Mouse (Mus musculus) MEL (cell line): ENCODE measurements around the gene Olfr1170. TPM values are rescaled to one million over a fixed set of nuclear protein-coding genes. Genes with fewer than 3 reads are reported as not detected.

Experiments used
- DNase-seq: peaks from one replicate; pipeline ENCODE4 v3.0.0; 2011; ENCODE audit warnings: low read depth, low spot score
- H3K27ac ChIP-seq: 2 replicates; pipeline ENCODE4 v1.5.1; 2012; ENCODE audit warnings: low read depth, mild to moderate bottlenecking, control low read depth, low read length, moderate library complexity; ENCODE audit not compliant: control insufficient read depth
- H3K27me3 ChIP-seq, 2 experiments: fragments of 150-350 bp in 1 of 2; sonication (generic) in 1 of 2; 2 replicates each; pipeline ENCODE4 v1.6.1; 2012; ENCODE audit warnings: low read length in 2 of 2, mild to moderate bottlenecking in 2 of 2, improper control_type of control experiment in 1 of 2, moderate library complexity in 1 of 2; ENCODE audit not compliant: insufficient read depth in 2 of 2, control insufficient read depth in 1 of 2
- H3K36me3 ChIP-seq, 2 experiments: 2 replicates each; pipeline ENCODE4 v1.6.1; 2012 to 2014; ENCODE audit warnings: low read length in 2 of 2, improper control_type of control experiment in 1 of 2, inconsistent platforms in 1 of 2, mild to moderate bottlenecking in 1 of 2; ENCODE audit not compliant: insufficient read depth in 2 of 2, control insufficient read depth in 1 of 2
- H3K4me1 ChIP-seq, 2 experiments: fragments of 150-350 bp in 1 of 2; sonication (generic) in 1 of 2; 2 replicates each; pipeline ENCODE4 v1.6.1; 2012; ENCODE audit warnings: low read length in 2 of 2, improper control_type of control experiment in 1 of 2, mild to moderate bottlenecking in 1 of 2; ENCODE audit not compliant: insufficient read depth in 2 of 2, control insufficient read depth in 1 of 2
- H3K4me3 ChIP-seq, 2 experiments: fragments of 150-350 bp in 1 of 2; sonication (generic) in 1 of 2; 2 replicates each; pipeline ENCODE4 v1.5.1; 2012; ENCODE audit warnings: low read depth in 2 of 2, low read length in 2 of 2, mild to moderate bottlenecking in 2 of 2, moderate library complexity in 2 of 2, control low read depth in 1 of 2, improper control_type of control experiment in 1 of 2; ENCODE audit not compliant: control insufficient read depth in 1 of 2, insufficient read depth in 1 of 2
- H3K79me2 ChIP-seq: 2 replicates; pipeline ENCODE4 v1.6.1; 2012; ENCODE audit warnings: mild to moderate bottlenecking, low read length, moderate library complexity; ENCODE audit not compliant: control insufficient read depth, poor library complexity, insufficient read depth
- H3K9ac ChIP-seq: 2 replicates; pipeline ENCODE4 v1.6.1; 2012; ENCODE audit warnings: low read depth, mild to moderate bottlenecking, control low read depth, low read length, moderate library complexity; ENCODE audit not compliant: control insufficient read depth, poor library complexity, severe bottlenecking
- H3K9me3 ChIP-seq: fragments of 150-350 bp; sonication (generic); replicated peaks from 2 replicates; pipeline ENCODE4 v1.6.1; 2012; ENCODE audit warnings: mild to moderate bottlenecking, low read length, improper control_type of control experiment, moderate library complexity; ENCODE audit not compliant: insufficient read depth
- BHLHE40 ChIP-seq: IDR thresholded peaks from 2 replicates; pipeline ENCODE4 v1.6.1; 2012; ENCODE audit warnings: low read depth, mild to moderate bottlenecking, inconsistent platforms, low read length, improper control_type of control experiment, borderline replicate concordance
- CHD2 ChIP-seq: IDR thresholded peaks from 2 replicates; pipeline ENCODE4 v1.6.1; 2011; ENCODE audit warnings: low read length, improper control_type of control experiment
- E2F4 ChIP-seq: IDR thresholded peaks from 2 replicates; pipeline ENCODE4 v1.6.1; 2011; ENCODE audit warnings: low read depth, low read length, improper control_type of control experiment, borderline replicate concordance
- ELF1 ChIP-seq: IDR thresholded peaks from 2 replicates; pipeline ENCODE4 v1.6.1; 2014; ENCODE audit warnings: low read depth, mild to moderate bottlenecking, inconsistent platforms, low read length, improper control_type of control experiment, moderate library complexity
- EP300 ChIP-seq, 2 experiments: IDR thresholded peaks; 2 replicates each; pipeline ENCODE4 v1.6.1; 2011; ENCODE audit warnings: improper control_type of control experiment in 2 of 2, low read length in 2 of 2, low read depth in 1 of 2, mild to moderate bottlenecking in 1 of 2
- GABPA ChIP-seq: IDR thresholded peaks from 2 replicates; pipeline ENCODE4 v1.6.1; 2012; ENCODE audit warnings: low read depth, mild to moderate bottlenecking, inconsistent platforms, low read length, improper control_type of control experiment, moderate library complexity
- HCFC1 ChIP-seq: IDR thresholded peaks from 2 replicates; pipeline ENCODE4 v1.6.1; 2012; ENCODE audit warnings: low read depth, mild to moderate bottlenecking, inconsistent platforms, low read length, improper control_type of control experiment, moderate library complexity
- JUND ChIP-seq: IDR thresholded peaks from 2 replicates; pipeline ENCODE4 v1.6.1; 2011; ENCODE audit warnings: low read depth, mild to moderate bottlenecking, improper control_type of control experiment, low read length
- MAFK ChIP-seq: IDR thresholded peaks from 2 replicates; pipeline ENCODE4 v1.6.1; 2011; ENCODE audit warnings: low read depth, mild to moderate bottlenecking, low read length, improper control_type of control experiment, borderline replicate concordance
- MXI1 ChIP-seq: IDR thresholded peaks from 2 replicates; pipeline ENCODE4 v1.6.1; 2011; ENCODE audit warnings: mild to moderate bottlenecking, low read depth, low read length, improper control_type of control experiment
- MYB ChIP-seq: IDR thresholded peaks from 2 replicates; pipeline ENCODE4 v1.6.1; 2011; ENCODE audit warnings: mild to moderate bottlenecking, low read depth, low read length, improper control_type of control experiment
- POLR2A ChIP-seq, 2 experiments: IDR thresholded peaks; 2 replicates each; pipeline ENCODE4 v1.6.1; 2011 to 2012; ENCODE audit warnings: low read length in 2 of 2, mild to moderate bottlenecking in 2 of 2, control low read depth in 1 of 2, improper control_type of control experiment in 1 of 2, low read depth in 1 of 2, moderate library complexity in 1 of 2; ENCODE audit not compliant: control insufficient read depth in 1 of 2, insufficient read depth in 1 of 2, poor library complexity in 1 of 2
- POLR2AphosphoS2 ChIP-seq: IDR thresholded peaks from 2 replicates; pipeline ENCODE4 v1.6.1; 2011; ENCODE audit warnings: low read length, improper control_type of control experiment
- TCF12 ChIP-seq: IDR thresholded peaks from 2 replicates; pipeline ENCODE4 v1.6.1; 2014; ENCODE audit warnings: low read depth, mild to moderate bottlenecking, inconsistent platforms, low read length, improper control_type of control experiment, moderate library complexity
- UBTF ChIP-seq: IDR thresholded peaks from 2 replicates; pipeline ENCODE4 v1.6.1; 2012; ENCODE audit warnings: low read depth, mild to moderate bottlenecking, inconsistent platforms, low read length, improper control_type of control experiment, moderate library complexity, borderline replicate concordance; ENCODE audit not compliant: insufficient read depth
- USF1 ChIP-seq: IDR thresholded peaks from 2 replicates; pipeline ENCODE4 v1.6.1; 2014; ENCODE audit warnings: low read depth, mild to moderate bottlenecking, inconsistent platforms, low read length, improper control_type of control experiment, moderate library complexity
- ZC3H11A ChIP-seq: IDR thresholded peaks from 2 replicates; pipeline ENCODE4 v1.6.1; 2012; ENCODE audit warnings: low read depth, mild to moderate bottlenecking, inconsistent platforms, low read length, improper control_type of control experiment
- polyA plus RNA-seq, 2 experiments: library from polyadenylated mRNA; stranded (reverse) in 1 of 2; unstranded in 1 of 2; fragments of >175 nt in 1 of 2; fragments of >200 nt in 1 of 2; gene quantifications; 2 replicates each; pipeline versions ENCODE4 v1.2.1 to v1.2.4; 2012; ENCODE audit warnings: low replicate concordance in 2 of 2, low read depth in 1 of 2; ENCODE audit not compliant: insufficient read length in 2 of 2, insufficient read depth in 1 of 2, missing spikeins in 1 of 2
- total RNA-seq: library from RNA; depleted of rRNA; stranded (reverse); fragments of 300-350 nt; gene quantifications from 2 replicates; pipeline ENCODE4 v1.2.3, GENCODE M21; 2012; rRNA removed

Olfr1170 gene
- total RNA-seq (not detected in 2 replicates), polyA plus RNA-seq (not detected)

GRCm38 (mm10) chr2:88228234-88228633, at the start of gene Olfr1170:
Gene Olfr1170 (minus strand): TSS chr2:88228334.
- Histone ChIP-seq H3K9me3 (no peaks in the 10 kb centered on the region), H3K4me1 (no peaks in the 10 kb centered on the region), H3K27ac (no peak within 1 kb of the TSS), H3K9ac (no peak within 1 kb of the TSS), H3K4me3 (no peak within 1 kb of the TSS), H3K79me2 (no peaks in the 10 kb centered on the region), H3K36me3 (no peaks in the 10 kb centered on the region), H3K27me3 (no peaks in the 10 kb centered on the region)
- TF ChIP-seq GABPA: no peak
- no peak for TF ChIP-seq POLR2A (IDR thresholded peaks at IDR 0.05; ENCODE audit: control insufficient read depth in 1 of 2, insufficient read depth in 1 of 2, low read depth in 1 of 2, low read length in 2 of 2, poor library complexity in 1 of 2)
- no peak for TF ChIP-seq POLR2AphosphoS2
- TF ChIP-seq TCF12: no peak
- no peak for DNase-seq

DNA sequence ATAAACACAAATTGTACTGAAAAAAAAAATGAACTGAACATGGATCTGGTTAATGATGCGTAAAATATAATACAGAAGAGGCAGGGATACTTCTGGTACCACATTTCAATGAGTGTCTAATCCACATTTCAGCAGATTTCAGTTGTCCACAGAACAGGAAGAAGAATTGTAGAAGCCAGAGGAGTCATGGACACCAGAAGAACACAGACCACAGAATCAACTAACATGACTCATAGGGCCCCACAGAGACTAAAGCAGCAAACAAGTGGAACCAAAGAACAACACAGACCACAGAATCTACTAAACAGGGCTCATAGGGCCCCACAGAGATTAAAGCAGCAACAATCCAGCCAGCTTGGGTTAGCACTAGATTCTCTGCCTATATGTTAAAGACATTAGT, 7.3 kb downstream of the Olfr1170 start:
- no peak overlapping the region for H3K4me3 ChIP-seq
- H3K79me2 ChIP-seq: no peaks in the 10 kb centered on the region
- no peak for DNase-seq
- H3K9ac ChIP-seq: no peak overlapping the region
- no peaks in the 10 kb centered on the region for H3K36me3 ChIP-seq
- H3K27ac ChIP-seq: no peak overlapping the region
- H3K9me3 ChIP-seq: no peaks in the 10 kb centered on the region
- H3K27me3 ChIP-seq: no peaks in the 10 kb centered on the region
- no peak for TF ChIP-seq ZC3H11A
- TF ChIP-seq ELF1: no peak
- H3K4me1 ChIP-seq: no peaks in the 10 kb centered on the region

DNA sequence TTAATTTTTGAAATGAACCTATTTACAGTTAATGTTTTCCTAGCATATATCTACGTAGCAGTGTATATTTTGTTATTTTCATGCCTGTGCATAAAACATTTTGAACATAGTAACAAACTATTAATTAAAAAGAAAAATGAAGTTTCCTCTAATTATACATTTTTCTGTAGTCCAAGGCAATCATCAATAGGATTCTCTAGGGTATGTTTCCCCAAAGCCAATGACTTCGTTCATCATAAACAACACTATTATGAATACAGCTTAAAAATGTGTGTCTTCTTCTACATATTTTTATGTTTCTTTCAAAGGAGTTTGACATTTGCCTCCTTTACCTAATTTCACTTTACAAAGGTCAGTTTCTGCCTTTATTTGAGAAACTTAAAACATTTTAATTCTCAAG, 46.6 kb downstream of the Olfr1170 start, which contains the start of gene Olfr1168:
Olfr1168 (plus strand) TSS at position 301 of the 400 bp plus-strand sequence.
- no peaks in the 10 kb centered on the region for H3K4me1 ChIP-seq
- H3K4me3 ChIP-seq: no peak within 1 kb of the TSS
- H3K79me2 ChIP-seq: no peaks in the 10 kb centered on the region
- no peak within 1 kb of the TSS for H3K27ac ChIP-seq
- H3K9ac ChIP-seq: no peak within 1 kb of the TSS
- no peaks in the 10 kb centered on the region for H3K36me3 ChIP-seq
- DNase-seq: no peak
- TF ChIP-seq HCFC1 (no peak), CHD2 (no peak), BHLHE40 (no peak), EP300 (IDR thresholded peaks at IDR 0.05; ENCODE audit: low read depth in 1 of 2, low read length in 2 of 2) (no peak), USF1 (no peak), UBTF (no peak), JUND (no peak), E2F4 (no peak), POLR2AphosphoS2 (no peak), MAFK (no peak), MYB (no peak), MXI1 (no peak)
- H3K27me3 ChIP-seq: no peaks in the 10 kb centered on the region
- H3K9me3 ChIP-seq: no peaks in the 10 kb centered on the region

Other genes starting within 250 kb of the Olfr1170 start
- not detected in 2 replicates for gene Olfr1158, start 238.2 kb downstream of the Olfr1170 start, total RNA-seq
- gene Olfr1158, start 238.2 kb downstream of the Olfr1170 start, polyA plus RNA-seq: not detected
- gene Olfr1160, start 220.1 kb downstream of the Olfr1170 start, total RNA-seq: not detected in 2 replicates
- not detected for gene Olfr1160, start 220.1 kb downstream of the Olfr1170 start, polyA plus RNA-seq
- gene Olfr1161, start 205.6 kb downstream of the Olfr1170 start, total RNA-seq: not detected in 2 replicates
- gene Olfr1161, start 205.6 kb downstream of the Olfr1170 start, polyA plus RNA-seq: not detected
- not detected in 2 replicates for gene Olfr73, start 190.6 kb downstream of the Olfr1170 start, total RNA-seq
- not detected for gene Olfr73, start 190.6 kb downstream of the Olfr1170 start, polyA plus RNA-seq
- gene Olfr1162, start 177.2 kb downstream of the Olfr1170 start, total RNA-seq: not detected in 2 replicates
- not detected for gene Olfr1162, start 177.2 kb downstream of the Olfr1170 start, polyA plus RNA-seq
- not detected in 2 replicates for gene Olfr1163, start 156.5 kb downstream of the Olfr1170 start, total RNA-seq
- gene Olfr1163, start 156.5 kb downstream of the Olfr1170 start, polyA plus RNA-seq: not detected
- gene Olfr1164, start 134.4 kb downstream of the Olfr1170 start, total RNA-seq: not detected in 2 replicates
- not detected for gene Olfr1164, start 134.4 kb downstream of the Olfr1170 start, polyA plus RNA-seq
- gene Olfr1166, start 100.1 kb downstream of the Olfr1170 start, total RNA-seq: not detected in 2 replicates
- gene Olfr1166, start 100.1 kb downstream of the Olfr1170 start, polyA plus RNA-seq: not detected
- gene Olfr1167, start 73.1 kb downstream of the Olfr1170 start, total RNA-seq: not detected in 2 replicates
- gene Olfr1167, start 73.1 kb downstream of the Olfr1170 start, polyA plus RNA-seq: under 1 TPM in 1 of 2 experiments, not detected in 1; 0.26 TPM
- gene Olfr1168, start 46.5 kb downstream of the Olfr1170 start, total RNA-seq: not detected in 2 replicates
- gene Olfr1168, start 46.5 kb downstream of the Olfr1170 start, polyA plus RNA-seq: not detected
- gene Olfr1173, start 51.5 kb upstream of the Olfr1170 start, total RNA-seq: not detected in 2 replicates
- gene Olfr1173, start 51.5 kb upstream of the Olfr1170 start, polyA plus RNA-seq: not detected
- gene Olfr1174-ps, start 86.8 kb upstream of the Olfr1170 start, total RNA-seq: not detected in 2 replicates
- not detected for gene Olfr1174-ps, start 86.8 kb upstream of the Olfr1170 start, polyA plus RNA-seq
- not detected in 2 replicates for gene Olfr1175-ps, start 98.9 kb upstream of the Olfr1170 start, total RNA-seq
- under 1 TPM in 1 of 2 experiments, not detected in 1; 0.01 TPM for gene Olfr1175-ps, start 98.9 kb upstream of the Olfr1170 start, polyA plus RNA-seq
- not detected in 2 replicates for gene Olfr1176, start 108.4 kb upstream of the Olfr1170 start, total RNA-seq
- not detected for gene Olfr1176, start 108.4 kb upstream of the Olfr1170 start, polyA plus RNA-seq
- gene Olfr1177-ps, start 118.2 kb upstream of the Olfr1170 start, total RNA-seq: not detected in 2 replicates
- not detected for gene Olfr1177-ps, start 118.2 kb upstream of the Olfr1170 start, polyA plus RNA-seq
- gene Olfr1178, start 158.7 kb upstream of the Olfr1170 start, total RNA-seq: not detected in 2 replicates
- not detected for gene Olfr1178, start 158.7 kb upstream of the Olfr1170 start, polyA plus RNA-seq
- not detected in 2 replicates for gene Olfr1179, start 178.1 kb upstream of the Olfr1170 start, total RNA-seq
- gene Olfr1179, start 178.1 kb upstream of the Olfr1170 start, polyA plus RNA-seq: not detected
- gene Olfr1180, start 190.8 kb upstream of the Olfr1170 start, total RNA-seq: not detected in 2 replicates
- gene Olfr1180, start 190.8 kb upstream of the Olfr1170 start, polyA plus RNA-seq: not detected
- not detected in 2 replicates for gene Olfr1181, start 197.8 kb upstream of the Olfr1170 start, total RNA-seq
- not detected for gene Olfr1181, start 197.8 kb upstream of the Olfr1170 start, polyA plus RNA-seq
- gene Gm13757, start 220.8 kb upstream of the Olfr1170 start, total RNA-seq: not detected in 2 replicates
- gene Gm13757, start 220.8 kb upstream of the Olfr1170 start, polyA plus RNA-seq: not detected
- not detected in 2 replicates for gene Olfr1183, start 226.5 kb upstream of the Olfr1170 start, total RNA-seq
- under 1 TPM in 1 of 2 experiments, not detected in 1; 0.01 TPM for gene Olfr1183, start 226.5 kb upstream of the Olfr1170 start, polyA plus RNA-seq